Mouse (Mus musculus): Measurements from ENCODE around the gene Lmo1.

The Lmo1 gene

GRCm38 (mm10) chr7:109174949-109175669, at the start of gene Lmo1:
Gene Lmo1 (minus strand): TSS chr7:109175207.
- Histone ChIP-seq H3K27me3 (ENCODE audit: insufficient read depth, low read length) (peaks cover 86% of the 10 kb centered on the region), H3K4me1 (replicated peaks; ENCODE audit: low read depth, low read length) (peaks cover 33% of the 10 kb centered on the region), H3K36me3 (ENCODE audit: insufficient read depth, low read length) (no peaks in the 10 kb centered on the region), H3K4me3 (replicated peaks; ENCODE audit: low read length) (peak within 1 kb of the TSS; percentile 80), H3K9me3 (ENCODE audit: low read length) (no peaks in the 10 kb centered on the region)
- TF ChIP-seq CTCF (conservative IDR thresholded peaks at IDR 0.05; ENCODE audit: low read length): no peak
- TF ChIP-seq NANOG (IDR thresholded peaks at IDR 0.05; ENCODE audit: borderline replicate concordance, low read length): no peak
- no peak for TF ChIP-seq POU5F1 (IDR thresholded peaks at IDR 0.05; ENCODE audit: borderline replicate concordance, low read length)

GRCm38 (mm10) chr7:109221716-109222110, 46.7 kb upstream of the Lmo1 start:
- TF ChIP-seq POU5F1 (IDR thresholded peaks at IDR 0.05; ENCODE audit: borderline replicate concordance, low read length): no peak
- no peak for TF ChIP-seq CTCF (conservative IDR thresholded peaks at IDR 0.05; ENCODE audit: low read length)
- TF ChIP-seq NANOG (IDR thresholded peaks at IDR 0.05; ENCODE audit: borderline replicate concordance, low read length): no peak
- peaks cover 7% of the 10 kb centered on the region; the same call in 1 of the 2 replicates for H3K4me1 ChIP-seq (replicated peaks; ENCODE audit: low read depth, low read length)
- H3K36me3 ChIP-seq (ENCODE audit: insufficient read depth, low read length): no peaks in the 10 kb centered on the region
- H3K9me3 ChIP-seq (ENCODE audit: low read length): no peaks in the 10 kb centered on the region
- H3K4me3 ChIP-seq (replicated peaks; ENCODE audit: low read length): peak overlapping the region; percentile 57
- H3K27me3 ChIP-seq (ENCODE audit: insufficient read depth, low read length): peaks cover 51% of the 10 kb centered on the region

GRCm38 (mm10) chr7:109220766-109221715, 46.0 kb upstream of the Lmo1 start:
- H3K36me3 ChIP-seq (ENCODE audit: insufficient read depth, low read length): no peaks in the 10 kb centered on the region
- TF ChIP-seq NANOG (IDR thresholded peaks at IDR 0.05; ENCODE audit: borderline replicate concordance, low read length): no peak
- no peak for TF ChIP-seq POU5F1 (IDR thresholded peaks at IDR 0.05; ENCODE audit: borderline replicate concordance, low read length)
- TF ChIP-seq CTCF (conservative IDR thresholded peaks at IDR 0.05; ENCODE audit: low read length): no peak
- H3K27me3 ChIP-seq (ENCODE audit: insufficient read depth, low read length): peaks cover 57% of the 10 kb centered on the region
- peaks cover 7% of the 10 kb centered on the region; the same call in 1 of the 2 replicates for H3K4me1 ChIP-seq (replicated peaks; ENCODE audit: low read depth, low read length)
- no peaks in the 10 kb centered on the region for H3K9me3 ChIP-seq (ENCODE audit: low read length)
- peak overlapping the region; percentile 57 for H3K4me3 ChIP-seq (replicated peaks; ENCODE audit: low read length)

GRCm38 (mm10) chr7:109220026-109220425, 45.0 kb upstream of the Lmo1 start:
- no peak overlapping the region for H3K4me3 ChIP-seq (replicated peaks; ENCODE audit: low read length)

GRCm38 (mm10) chr7:109218977-109219271, 43.9 kb upstream of the Lmo1 start:
- peaks cover 47% of the 10 kb centered on the region for H3K27me3 ChIP-seq (ENCODE audit: insufficient read depth, low read length)
- no peak overlapping the region for H3K4me3 ChIP-seq (replicated peaks; ENCODE audit: low read length)
- H3K4me1 ChIP-seq (replicated peaks; ENCODE audit: low read depth, low read length): peaks cover 7% of the 10 kb centered on the region; the same call in 1 of the 2 replicates
- TF ChIP-seq POU5F1 (IDR thresholded peaks at IDR 0.05; ENCODE audit: borderline replicate concordance, low read length): no peak
- TF ChIP-seq NANOG (IDR thresholded peaks at IDR 0.05; ENCODE audit: borderline replicate concordance, low read length): no peak
- no peak for TF ChIP-seq CTCF (conservative IDR thresholded peaks at IDR 0.05; ENCODE audit: low read length)
- no peaks in the 10 kb centered on the region for H3K9me3 ChIP-seq (ENCODE audit: low read length)
- no peaks in the 10 kb centered on the region for H3K36me3 ChIP-seq (ENCODE audit: insufficient read depth, low read length)

More at GRCm38 (mm10) chr7:109220026-109220425, 45.0 kb upstream of the Lmo1 start:
- no peaks in the 10 kb centered on the region for H3K36me3 ChIP-seq (ENCODE audit: insufficient read depth, low read length)
- no peaks in the 10 kb centered on the region for H3K9me3 ChIP-seq (ENCODE audit: low read length)
- peaks cover 57% of the 10 kb centered on the region for H3K27me3 ChIP-seq (ENCODE audit: insufficient read depth, low read length)
- no peak for TF ChIP-seq NANOG (IDR thresholded peaks at IDR 0.05; ENCODE audit: borderline replicate concordance, low read length)
- no peak for TF ChIP-seq POU5F1 (IDR thresholded peaks at IDR 0.05; ENCODE audit: borderline replicate concordance, low read length)
- H3K4me1 ChIP-seq (replicated peaks; ENCODE audit: low read depth, low read length): peaks cover 7% of the 10 kb centered on the region; the same call in 1 of the 2 replicates

- H3K9me3 ChIP-seq (ENCODE audit: low read length): no peaks in the 10 kb centered on the region
- H3K27me3 ChIP-seq (ENCODE audit: insufficient read depth, low read length): peaks cover 42% of the 10 kb centered on the region
- no peak for TF ChIP-seq NANOG (IDR thresholded peaks at IDR 0.05; ENCODE audit: borderline replicate concordance, low read length)
- TF ChIP-seq POU5F1 (IDR thresholded peaks at IDR 0.05; ENCODE audit: borderline replicate concordance, low read length): no peak
- TF ChIP-seq CTCF (conservative IDR thresholded peaks at IDR 0.05; ENCODE audit: low read length): peak; percentile 86
- no peak overlapping the region for H3K4me3 ChIP-seq (replicated peaks; ENCODE audit: low read length)
- H3K36me3 ChIP-seq (ENCODE audit: insufficient read depth, low read length): no peaks in the 10 kb centered on the region
- H3K4me1 ChIP-seq (replicated peaks; ENCODE audit: low read depth, low read length): peaks cover 7% of the 10 kb centered on the region; the same call in 1 of the 2 replicates
Observed at GRCm38 (mm10) chr7:109218130-109218976, 43.3 kb upstream of the Lmo1 start.

GRCm38 (mm10) chr7:109209804-109210203, 34.8 kb upstream of the Lmo1 start:
- TF ChIP-seq POU5F1 (IDR thresholded peaks at IDR 0.05; ENCODE audit: borderline replicate concordance, low read length) (no peak), NANOG (IDR thresholded peaks at IDR 0.05; ENCODE audit: borderline replicate concordance, low read length) (no peak), CTCF (conservative IDR thresholded peaks at IDR 0.05; ENCODE audit: low read length) (no peak)
- no peaks in the 10 kb centered on the region for H3K4me1 ChIP-seq (replicated peaks; ENCODE audit: low read depth, low read length)
- H3K27me3 ChIP-seq (ENCODE audit: insufficient read depth, low read length): peaks cover 12% of the 10 kb centered on the region
- H3K9me3 ChIP-seq (ENCODE audit: low read length): no peaks in the 10 kb centered on the region
- no peaks in the 10 kb centered on the region for H3K36me3 ChIP-seq (ENCODE audit: insufficient read depth, low read length)
- H3K4me3 ChIP-seq (replicated peaks; ENCODE audit: low read length): no peak overlapping the region
